Mouse (Mus musculus): ENCODE results near the gene Adam1b.
"Not testable (repeated sequence)": the region's sequence is repeated elsewhere in the genome, so short reads cannot be mapped to it uniquely, and the experiment has no call there.

Adam1b gene

DNA sequence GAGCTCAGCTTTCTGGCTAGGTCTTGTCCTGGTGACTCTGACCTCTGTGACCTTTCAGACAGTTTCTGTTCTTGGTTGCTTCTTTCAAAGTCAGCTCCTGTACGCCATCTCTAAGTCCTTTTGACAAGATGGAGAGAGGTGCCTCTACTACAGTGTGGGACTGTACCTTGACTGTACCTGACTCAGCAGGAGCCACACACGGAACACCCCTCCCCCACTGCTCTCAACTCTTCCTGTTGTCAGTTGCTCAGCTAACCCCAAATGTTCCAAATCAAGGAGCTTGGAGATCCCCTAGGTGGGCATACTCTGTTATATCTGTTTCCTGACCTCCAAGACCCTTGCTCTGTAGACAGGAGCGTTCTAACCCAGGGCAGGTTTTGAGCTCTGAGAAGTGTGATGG, at the start of gene Adam1b:
TSS of gene Adam1b (minus strand) at position 205 of the 400 bp plus-strand sequence.
- no peak for DNase-seq (ENCODE audit: low spot score in 2 of 2)

GRCm38 (mm10) chr5:121549196-121549595, 46.0 kb upstream of the Adam1b start:
- no peak for DNase-seq (ENCODE audit: low spot score in 2 of 2)

DNA sequence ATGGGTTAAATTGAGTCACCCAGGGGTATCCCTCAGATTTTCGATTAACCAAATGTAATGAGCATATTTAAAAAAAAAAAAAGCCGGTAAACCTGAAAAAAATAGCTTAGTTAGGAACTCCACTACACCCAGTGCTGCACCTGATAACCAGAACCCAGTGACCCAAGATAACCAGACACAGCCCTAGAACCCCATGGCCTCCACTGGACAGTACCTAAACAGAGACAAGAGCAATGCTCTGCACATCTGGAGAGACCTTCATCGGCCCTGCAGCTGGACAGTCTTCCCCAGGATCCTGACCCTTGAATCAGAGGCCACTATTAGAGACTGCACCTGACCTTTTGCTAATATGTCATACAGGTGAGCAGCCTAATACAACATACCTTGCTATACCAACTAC, 43.8 kb upstream of the Adam1b start:
- no peak for DNase-seq (ENCODE audit: low spot score in 2 of 2)

DNA sequence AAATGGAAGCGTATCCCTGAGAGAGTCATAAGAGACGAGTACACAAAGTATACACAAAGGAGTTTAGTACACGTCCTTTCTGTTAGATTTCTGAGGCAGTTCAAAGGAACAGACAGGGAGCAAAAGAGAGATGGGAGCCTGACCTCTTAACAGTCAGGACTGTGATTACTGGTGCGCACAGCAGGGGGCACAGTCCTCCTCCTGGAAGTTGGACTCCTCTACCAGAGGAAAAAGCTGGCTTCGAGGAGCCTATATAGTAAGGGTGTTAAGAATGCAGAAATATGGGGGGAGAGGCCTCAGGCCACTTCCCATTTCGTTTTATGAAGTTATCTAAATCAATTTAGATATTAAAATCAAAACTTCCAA, 43.3 kb upstream of the Adam1b start:
- DNase-seq (ENCODE audit: low spot score in 2 of 2): peak; percentile 60

DNA sequence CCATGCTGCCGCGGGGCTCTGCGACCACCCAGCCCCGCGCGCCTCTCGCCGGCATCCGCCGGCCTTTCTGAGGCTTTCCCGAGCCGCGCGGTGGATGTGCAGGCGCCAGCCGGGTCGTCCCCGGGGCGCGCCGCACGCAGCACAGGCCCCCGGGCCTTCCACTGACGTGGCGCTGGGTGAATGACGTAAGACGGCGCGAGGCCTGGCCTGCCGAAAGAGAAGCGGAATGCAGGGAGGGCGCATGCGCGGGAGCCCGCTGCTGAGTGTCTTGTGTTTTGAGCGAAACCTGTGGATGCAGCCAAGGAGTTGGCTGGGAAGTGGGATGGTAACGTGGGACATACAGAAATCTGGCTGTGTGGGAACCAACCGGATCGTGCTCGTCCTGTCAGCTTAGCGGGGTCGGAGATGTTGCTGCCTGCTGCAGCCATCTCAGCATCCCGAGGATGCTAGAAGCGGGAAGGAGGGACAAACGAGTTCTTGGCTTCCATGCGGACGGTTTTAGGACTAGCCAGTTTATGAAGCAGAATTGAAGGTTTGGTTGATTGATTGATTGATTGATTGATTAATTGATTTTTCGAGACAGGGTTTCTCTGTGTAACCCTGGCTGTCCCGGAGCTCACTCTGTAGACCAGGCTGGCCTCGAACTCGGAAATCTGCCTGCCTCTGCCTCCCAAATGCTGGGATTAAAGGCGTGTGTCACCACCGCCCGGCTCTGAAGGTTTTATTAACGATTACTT, 42.7 kb upstream of the Adam1b start, which contains the start of gene Mapkapk5:
TSS of gene Mapkapk5 (minus strand) at position 113 of the 737 bp plus-strand sequence.
- peak; percentile 98 to 99 for DNase-seq (ENCODE audit: low spot score in 2 of 2)

DNA sequence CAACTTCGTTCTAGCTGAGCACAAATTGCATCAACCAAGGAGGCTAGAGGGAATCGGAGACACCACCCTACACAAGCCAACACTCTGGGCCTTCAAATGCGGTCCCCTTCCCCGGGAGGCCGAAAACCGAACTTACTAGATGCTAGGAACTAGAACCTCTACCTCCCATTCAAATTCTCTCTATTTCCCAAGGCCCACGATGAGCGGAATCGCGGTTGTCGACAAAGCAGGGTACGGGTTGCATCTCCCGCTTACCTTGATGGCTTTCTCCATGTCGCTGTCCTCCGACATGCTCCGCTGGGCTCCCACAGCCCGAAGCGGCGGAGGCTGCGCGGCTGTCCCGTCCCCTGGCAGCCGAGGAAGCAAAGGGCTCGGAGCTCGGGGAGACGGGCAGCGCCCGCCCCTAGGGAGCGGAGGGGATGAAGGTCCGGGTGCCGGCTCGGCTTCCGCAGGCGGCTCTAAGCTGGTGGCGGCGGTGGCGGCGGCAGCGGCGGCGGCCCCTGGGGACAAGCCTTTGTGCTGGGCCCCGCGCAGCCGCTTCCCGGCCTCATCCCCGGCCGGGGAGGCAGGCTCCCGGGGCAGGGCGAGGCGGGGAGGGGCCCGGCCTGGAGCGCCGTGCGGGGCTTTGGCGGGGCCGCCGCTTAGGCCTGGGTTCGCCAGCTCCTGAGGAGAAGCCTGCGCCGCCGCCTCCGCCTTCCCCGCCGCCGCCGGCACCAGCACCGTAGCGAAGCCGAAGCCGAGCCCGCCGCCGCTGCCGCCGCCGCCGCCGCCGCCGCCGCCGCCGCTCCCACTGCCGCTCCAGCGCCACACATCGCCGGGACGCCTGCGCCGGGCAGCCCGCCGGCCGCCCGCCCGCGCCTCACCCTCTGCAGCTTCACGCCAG, 41.9 kb upstream of the Adam1b start, which contains the start of the genes Adam1a and Gm42878:
TSS of gene Adam1a (minus strand) at position 573 of the 883 bp plus-strand sequence.
TSS of gene Gm42878 (minus strand) at position 573 of the 883 bp plus-strand sequence.
- peak in 1 of 2 experiments; percentile 44 for DNase-seq (ENCODE audit: low spot score in 2 of 2)

DNA sequence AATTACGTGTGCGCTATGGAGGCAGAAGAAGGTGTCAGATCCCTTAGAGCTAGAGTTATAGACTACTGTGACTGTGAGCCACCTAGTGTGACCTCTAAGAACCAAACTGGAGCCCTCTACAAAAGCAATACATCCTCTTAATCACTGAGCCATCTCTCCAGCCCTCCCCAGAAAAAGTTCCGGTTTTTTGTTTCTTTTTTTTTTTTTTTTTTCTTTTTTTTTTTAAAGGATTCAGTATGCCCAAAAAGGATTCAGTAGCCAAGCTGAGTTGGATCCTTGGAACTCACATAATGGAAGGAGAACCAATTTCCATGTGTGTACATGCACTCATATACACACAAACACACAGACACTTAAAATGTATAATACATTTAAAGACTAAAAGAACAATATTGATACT, 40.1 kb upstream of the Adam1b start:
- no peak for DNase-seq (ENCODE audit: low spot score in 2 of 2)

DNA sequence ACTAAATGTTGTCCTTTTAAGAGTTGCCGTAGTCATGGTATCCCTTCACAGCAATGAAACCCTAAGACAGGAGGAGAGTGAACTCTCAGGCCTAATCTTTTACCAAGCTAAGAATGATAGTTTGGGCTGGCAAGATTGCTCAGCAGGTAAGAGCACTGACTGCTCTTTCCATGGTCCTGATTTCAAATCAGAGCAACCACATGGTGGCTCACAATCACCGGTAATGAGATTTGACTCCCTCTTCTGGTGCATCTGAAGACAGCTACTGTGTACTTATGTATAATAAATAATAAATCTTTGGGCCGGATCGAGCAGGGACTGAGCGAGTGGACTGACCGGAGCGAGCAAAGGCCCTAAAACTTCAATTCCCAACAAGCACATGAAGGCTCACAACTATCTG, 38.0 kb upstream of the Adam1b start:
- no peak for DNase-seq (ENCODE audit: low spot score in 2 of 2)

GRCm38 (mm10) chr5:121540066-121540465, 36.8 kb upstream of the Adam1b start:
- no peak for DNase-seq (ENCODE audit: low spot score in 2 of 2)

- no peak for DNase-seq (ENCODE audit: low spot score in 2 of 2)
These were observed 34.4 kb upstream of the Adam1b start for GRCm38 (mm10) chr5:121537588-121537987.

GRCm38 (mm10) chr5:121536921-121537555, 33.8 kb upstream of the Adam1b start:
- DNase-seq (ENCODE audit: low spot score in 2 of 2): no peak

GRCm38 (mm10) chr5:121535116-121535515, 31.9 kb upstream of the Adam1b start:
- DNase-seq (ENCODE audit: low spot score in 2 of 2): no peak

GRCm38 (mm10) chr5:121534521-121534920, 31.3 kb upstream of the Adam1b start:
- DNase-seq (ENCODE audit: low spot score in 2 of 2): no peak

- no peak for DNase-seq (ENCODE audit: low spot score in 2 of 2)
These were observed 23.7 kb upstream of the Adam1b start for GRCm38 (mm10) chr5:121526961-121527360.

DNA sequence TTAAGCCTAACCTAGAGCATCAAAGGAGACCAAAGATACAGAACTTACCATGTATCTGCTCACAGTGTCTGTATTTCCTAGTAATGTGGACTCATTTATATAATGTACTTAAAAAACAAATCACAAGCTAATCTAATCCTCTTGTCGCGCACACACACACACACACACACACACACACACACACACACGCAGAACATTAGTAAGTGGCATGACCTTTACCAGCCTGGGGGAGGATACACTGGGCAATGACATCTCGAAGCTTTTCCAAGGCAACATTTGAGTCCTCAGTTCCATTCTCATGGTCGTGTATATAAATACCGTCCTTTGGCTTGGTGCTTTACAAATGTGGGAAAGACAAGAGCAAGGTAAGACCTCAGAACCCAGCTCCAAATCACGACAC, 23.3 kb upstream of the Adam1b start:
- DNase-seq (ENCODE audit: low spot score in 2 of 2): no peak

DNA sequence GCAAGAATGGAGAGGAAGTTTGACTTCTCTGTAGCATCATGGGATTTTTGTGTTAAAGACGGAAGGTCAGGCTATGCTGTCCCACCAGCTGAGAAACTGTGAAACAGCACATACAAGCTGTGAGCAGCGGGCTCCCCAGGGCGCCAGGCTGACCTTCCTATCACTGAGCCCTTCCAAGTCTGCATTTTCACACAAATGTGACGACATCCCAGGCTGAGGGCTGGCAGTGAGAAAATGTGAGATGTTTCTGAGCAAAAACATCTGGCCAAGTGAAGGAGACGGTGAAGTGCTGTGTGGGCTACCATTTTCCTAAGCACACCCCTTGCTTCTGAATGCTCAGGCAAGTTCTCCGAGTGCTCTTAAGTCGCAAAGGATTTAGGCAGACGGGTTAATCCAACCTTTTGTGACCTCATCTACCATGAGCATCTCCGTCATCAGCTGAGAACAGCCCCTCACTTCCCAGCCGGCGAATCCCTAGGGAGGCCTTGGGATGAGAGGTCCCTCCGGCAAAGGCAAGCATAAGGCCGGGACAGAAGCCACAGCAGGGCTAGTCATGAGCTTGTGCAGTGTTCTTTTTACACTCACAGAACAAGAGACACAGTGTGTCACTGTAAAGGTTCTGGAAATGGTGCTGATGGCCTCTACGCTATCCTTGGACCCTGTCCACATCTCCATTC, 22.7 kb upstream of the Adam1b start:
- no peak for DNase-seq (ENCODE audit: low spot score in 2 of 2)

GRCm38 (mm10) chr5:121519758-121520157, 16.5 kb upstream of the Adam1b start:
- DNase-seq (ENCODE audit: low spot score in 2 of 2): not testable (repeated sequence)

GRCm38 (mm10) chr5:121518983-121519382, 15.7 kb upstream of the Adam1b start:
- no peak for DNase-seq (ENCODE audit: low spot score in 2 of 2)

DNA sequence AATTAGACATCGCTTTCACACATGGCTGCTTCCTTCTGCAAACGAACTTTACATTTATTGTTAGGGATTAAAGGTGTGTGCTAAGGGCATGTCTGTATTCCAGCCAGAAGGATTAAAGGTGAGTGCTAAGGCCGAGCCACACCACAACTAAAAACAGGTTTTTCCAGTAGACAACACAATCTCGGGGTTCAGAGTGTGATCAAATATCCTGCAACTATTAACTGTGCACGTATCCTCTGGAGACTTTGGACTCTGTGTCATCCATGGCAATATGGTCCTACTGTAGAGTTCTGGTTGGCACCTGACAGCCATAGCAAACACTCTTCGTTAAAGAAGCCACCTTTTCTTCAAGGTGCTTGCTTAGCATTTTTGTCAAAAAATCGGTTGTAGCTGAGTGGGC, 6.8 kb upstream of the Adam1b start:
- no peak for DNase-seq (ENCODE audit: low spot score in 2 of 2)

DNA sequence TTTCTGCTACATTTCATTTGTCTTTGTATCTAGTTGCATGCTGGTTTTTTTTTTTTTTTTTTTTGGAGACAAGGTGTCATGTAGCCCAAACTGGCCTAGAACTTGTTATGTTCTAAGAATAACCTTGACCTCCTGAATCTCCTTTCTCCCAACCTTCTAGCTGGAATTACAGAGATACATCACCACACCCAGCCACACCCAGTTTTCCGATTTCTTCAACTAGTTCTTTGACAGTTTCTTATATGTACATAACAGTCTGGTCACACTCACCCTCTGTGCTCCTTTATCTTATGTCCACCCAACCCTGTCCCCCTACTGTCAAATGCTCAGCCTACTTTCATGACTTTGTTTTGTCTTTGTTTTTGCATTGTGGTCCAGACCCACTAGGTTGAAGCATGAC, 3.6 kb upstream of the Adam1b start:
- no peak for DNase-seq (ENCODE audit: low spot score in 2 of 2)

- not testable (repeated sequence) for DNase-seq (ENCODE audit: low spot score in 2 of 2)
These were observed 1.7 kb downstream of the Adam1b start for GRCm38 (mm10) chr5:121501424-121501996.
